Comparison of ENCODE assay signal across 9 mouse cellular contexts in genomic region chr9:44147290-44147689, GRCm38 (mm10). TPM values are rescaled to one million over a fixed set of nuclear protein-coding genes. Genes with fewer than 3 reads are reported as not detected.
DNase-seq lines count a peak whose midpoint lies in the region; ATAC-seq and TF ChIP-seq lines count a peak whose summit lies in the region.
"Had no signal": no experiment of that assay in that cellular context is flagged by ENCODE, and none has a peak within 500 bp of the region (broad histone marks: within the 10 kb centered on the region; RNA-seq: fewer than 3 reads in every experiment).

No protein-coding gene starts in this region.

- no peaks in the 10 kb centered on the region for H3K27me3 ChIP-seq in heart, adult 2 months (ENCODE audit: control insufficient read depth, insufficient read depth, low read length)
- no peaks in the 10 kb centered on the region for H3K27me3 ChIP-seq in heart, embryonic 10.5 days (ENCODE audit: insufficient read depth, poor library complexity, severe bottlenecking)
- no peaks in the 10 kb centered on the region for H3K27me3 ChIP-seq in midbrain, embryonic 14.5 days (ENCODE audit: control insufficient read depth, insufficient read depth, low read length)
- H3K27me3 ChIP-seq in midbrain, embryonic 16.5 days (ENCODE audit: control insufficient read depth, insufficient read depth, low read depth, low read length) = no peaks in the 10 kb centered on the region

- peaks cover 15% of the 10 kb centered on the region for H3K36me3 ChIP-seq in heart, adult 2 months (ENCODE audit: control insufficient read depth, insufficient read depth, low read length)
- H3K36me3 ChIP-seq in heart, embryonic 10.5 days = peaks cover 74% of the 10 kb centered on the region
- peaks cover 62% of the 10 kb centered on the region for H3K36me3 ChIP-seq in midbrain, embryonic 14.5 days (ENCODE audit: control insufficient read depth, insufficient read depth, low read length)
- H3K36me3 ChIP-seq in midbrain, embryonic 16.5 days (ENCODE audit: control insufficient read depth, insufficient read depth, low read length) = peaks cover 16% of the 10 kb centered on the region

- intact Hi-C loops in heart, adult 2 months (cut with DNase I) = loop anchor here (2.0 kb wide), 1 partner anchor 20 kb away; no protein-coding TSS in a partner anchor

- H3K79me2 ChIP-seq in heart, adult 2 months (replicated peaks; ENCODE audit: control insufficient read depth, insufficient read depth, low read length) = no peaks in the 10 kb centered on the region

- no peak for DNase-seq in heart, adult 2 months
- no peak for DNase-seq in heart, embryonic 10.5 days (ENCODE audit: low spot score)
- DNase-seq in midbrain, embryonic 14.5 days = peak; percentile 36
- DNase-seq in ZHBTc4 (ENCODE audit: low read depth, low spot score) = peak; percentile 67
- peak; percentile 44 for DNase-seq in naive thymus-derived CD4-positive, alpha-beta T cell, adult 2 months (ENCODE audit: low read depth)
- no peak for DNase-seq in frontal cortex, postnatal 25 days (ENCODE audit: low spot score in 2 of 2)
- DNase-seq in right cerebral cortex, postnatal 14 days = no peak
- DNase-seq: cerebellum, adult 11-12 months had no signal

- no peak for TF ChIP-seq POLR2A in heart, adult 2 months (IDR thresholded peaks at IDR 0.05; ENCODE audit: insufficient read depth, low read depth, low read length)

- peak; percentile 80 for TF ChIP-seq CTCF in heart, adult 2 months (IDR thresholded peaks at IDR 0.05)

- no peak overlapping the region for H3K4me2 ChIP-seq in midbrain, embryonic 14.5 days (ENCODE audit: low read length)
- no peak overlapping the region for H3K4me2 ChIP-seq in midbrain, embryonic 16.5 days (ENCODE audit: low read length)

- no peak for ATAC-seq in midbrain, embryonic 14.5 days (ENCODE audit: low FRiP score, low TSS enrichment)
- ATAC-seq in midbrain, embryonic 16.5 days = no peak

- H3K4me3 ChIP-seq in heart, adult 2 months = no peak overlapping the region
- H3K4me3 ChIP-seq in heart, embryonic 10.5 days = no peak overlapping the region
- H3K4me3 ChIP-seq in midbrain, embryonic 14.5 days (replicated peaks; ENCODE audit: low read depth, low read length) = no peak overlapping the region
- H3K4me3 ChIP-seq in midbrain, embryonic 16.5 days (ENCODE audit: low read depth, low read length) = no peak overlapping the region

- H3K27ac ChIP-seq in heart, adult 2 months = no peak overlapping the region
- no peak overlapping the region for H3K27ac ChIP-seq in heart, embryonic 10.5 days
- no peak overlapping the region for H3K27ac ChIP-seq in midbrain, embryonic 14.5 days (replicated peaks; ENCODE audit: low read depth, low read length)
- H3K27ac ChIP-seq in midbrain, embryonic 16.5 days (ENCODE audit: low read length) = no peak overlapping the region

- no peak for TF ChIP-seq EP300 in heart, adult 2 months (IDR thresholded peaks at IDR 0.05; ENCODE audit: insufficient read depth, low read depth, low read length)

- H3K9me3 ChIP-seq in heart, embryonic 10.5 days = no peaks in the 10 kb centered on the region
- no peaks in the 10 kb centered on the region for H3K9me3 ChIP-seq in midbrain, embryonic 14.5 days (ENCODE audit: control insufficient read depth, low read length)
- H3K9me3 ChIP-seq in midbrain, embryonic 16.5 days (replicated peaks; ENCODE audit: control insufficient read depth, low read length, poor library complexity, severe bottlenecking) = no peaks in the 10 kb centered on the region

- WGBS in heart, adult 2 months = 11% methylated on average over 3 of the region's 3 CpGs
- WGBS in heart, embryonic 10.5 days = 60% methylated on average over 3 of the region's 3 CpGs
- 68% methylated on average over 3 of the region's 3 CpGs for WGBS in midbrain, embryonic 14.5 days
- 50% methylated on average over 3 of the region's 3 CpGs for WGBS in midbrain, embryonic 16.5 days

- no peak overlapping the region for H3K9ac ChIP-seq in heart, adult 2 months (ENCODE audit: low read depth, low read length)
- H3K9ac ChIP-seq in midbrain, embryonic 14.5 days (replicated peaks; ENCODE audit: low read length) = no peak overlapping the region
- H3K9ac ChIP-seq in midbrain, embryonic 16.5 days (ENCODE audit: low read depth, low read length) = no peak overlapping the region

- peaks cover 5% of the 10 kb centered on the region for H3K4me1 ChIP-seq in heart, adult 2 months (ENCODE audit: control insufficient read depth, insufficient read depth, low read length)
- H3K4me1 ChIP-seq in heart, embryonic 10.5 days = peaks cover 10% of the 10 kb centered on the region
- no peaks in the 10 kb centered on the region for H3K4me1 ChIP-seq in midbrain, embryonic 14.5 days (ENCODE audit: control insufficient read depth, insufficient read depth, low read length)
- H3K4me1 ChIP-seq in midbrain, embryonic 16.5 days (ENCODE audit: control insufficient read depth, insufficient read depth, low read length) = no peaks in the 10 kb centered on the region

RNA-seq across cellular contexts. Expression of gene Mcam, which starts 13.0 kb away (rescaled TPM):
- 10 to 100 TPM; 31.6 to 32.5 TPM for total RNA-seq in heart, adult 2 months (2021)
- 49.8 and 70.9 TPM in 2 replicates for polyA plus RNA-seq in heart, adult 2 months (2012; rRNA removed)
- polyA plus RNA-seq in heart, embryonic 10.5 days (2016; fragmentation: Nextera tagmentation; extraction: Ambion mirVana) = 34.6 and 67.0 TPM in 2 replicates
- polyA plus RNA-seq in midbrain, embryonic 14.5 days (2014; fragmentation: Nextera tagmentation; extraction: Ambion mirVana) = 6.1 and 13.2 TPM in 2 replicates
- polyA plus RNA-seq in midbrain, embryonic 16.5 days (2015; fragmentation: Nextera tagmentation; extraction: Ambion mirVana) = 9.6 and 10.5 TPM in 2 replicates

RNA-seq across cellular contexts. Expression of gene Rnf26, which starts 34.0 kb away (rescaled TPM):
- total RNA-seq in heart, adult 2 months (2021) = 1 to 10 TPM; 6.5 to 6.7 TPM
- polyA plus RNA-seq in heart, adult 2 months (2012; rRNA removed) = 7.3 and 10.4 TPM in 2 replicates
- 53.6 and 55.8 TPM in 2 replicates for polyA plus RNA-seq in heart, embryonic 10.5 days (2016; fragmentation: Nextera tagmentation; extraction: Ambion mirVana)
- polyA plus RNA-seq in midbrain, embryonic 14.5 days (2014; fragmentation: Nextera tagmentation; extraction: Ambion mirVana) = 25.7 and 29.9 TPM in 2 replicates
- polyA plus RNA-seq in midbrain, embryonic 16.5 days (2015; fragmentation: Nextera tagmentation; extraction: Ambion mirVana) = 25.6 and 26.0 TPM in 2 replicates

RNA-seq across cellular contexts. Expression of gene Gm49380, which starts 34.0 kb away (rescaled TPM):
- total RNA-seq in heart, adult 2 months (2021) = under 1 TPM; 0.21 to 0.23 TPM
- polyA plus RNA-seq in heart, adult 2 months (2012; rRNA removed) = not detected in 2 replicates
- polyA plus RNA-seq in heart, embryonic 10.5 days (2016; fragmentation: Nextera tagmentation; extraction: Ambion mirVana) = 0.07 and 0.18 TPM in 2 replicates
- 0.11 and 0.12 TPM in 2 replicates for polyA plus RNA-seq in midbrain, embryonic 14.5 days (2014; fragmentation: Nextera tagmentation; extraction: Ambion mirVana)
- 0.10 and 0.15 TPM in 2 replicates for polyA plus RNA-seq in midbrain, embryonic 16.5 days (2015; fragmentation: Nextera tagmentation; extraction: Ambion mirVana)

RNA-seq across cellular contexts. Expression of gene C1qtnf5, which starts 40.2 kb away (rescaled TPM):
- total RNA-seq in heart, adult 2 months (2021) = 1 to 10 TPM; 4.8 to 7.6 TPM
- 9.4 and 13.8 TPM in 2 replicates for polyA plus RNA-seq in heart, adult 2 months (2012; rRNA removed)
- polyA plus RNA-seq in heart, embryonic 10.5 days (2016; fragmentation: Nextera tagmentation; extraction: Ambion mirVana) = 0.50 TPM in 1 of 2 replicates, not detected in the other
- 3.7 and 4.0 TPM in 2 replicates for polyA plus RNA-seq in midbrain, embryonic 14.5 days (2014; fragmentation: Nextera tagmentation; extraction: Ambion mirVana)
- polyA plus RNA-seq in midbrain, embryonic 16.5 days (2015; fragmentation: Nextera tagmentation; extraction: Ambion mirVana) = 4.6 and 5.5 TPM in 2 replicates

RNA-seq across cellular contexts. Expression of gene Mfrp, which starts 45.8 kb away (rescaled TPM):
- under 1 TPM in 1 of 2 experiments, not detected in 1; 0.05 TPM for total RNA-seq in heart, adult 2 months (2021)
- 0.04 and 0.12 TPM in 2 replicates for polyA plus RNA-seq in heart, adult 2 months (2012; rRNA removed)
- 0.21 TPM in 1 of 2 replicates, not detected in the other for polyA plus RNA-seq in heart, embryonic 10.5 days (2016; fragmentation: Nextera tagmentation; extraction: Ambion mirVana)
- polyA plus RNA-seq in midbrain, embryonic 14.5 days (2014; fragmentation: Nextera tagmentation; extraction: Ambion mirVana) = 0.09 and 0.11 TPM in 2 replicates
- polyA plus RNA-seq in midbrain, embryonic 16.5 days (2015; fragmentation: Nextera tagmentation; extraction: Ambion mirVana) = 0.15 and 0.16 TPM in 2 replicates

Comparison
In these comparisons a context has a peak if more than half of its experiments do, and no peak if none do; other contexts are left out.
1. DNase-seq: peak in midbrain, embryonic 14.5 days (single experiment), ZHBTc4 (single experiment) and naive thymus-derived CD4-positive, alpha-beta T cell, adult 2 months (single experiment); none in heart, adult 2 months (0 of 2), heart, embryonic 10.5 days (single experiment), frontal cortex, postnatal 25 days (0 of 2) and right cerebral cortex, postnatal 14 days (single experiment).